Mouse (Mus musculus) lung, postnatal 0 days (tissue): ENCODE measurements around the gene Otp.

Experiments
- CTCF ChIP-seq: IDR thresholded peaks from 2 replicates; pipeline ENCODE4 v1.5.1; 2016; ENCODE audit warnings: antibody characterized with exemption, mild to moderate bottlenecking
- EP300 ChIP-seq: IDR thresholded peaks from 2 replicates; pipeline ENCODE4 v1.6.1; 2016; ENCODE audit warnings: antibody characterized with exemption, mild to moderate bottlenecking, control low read depth

- no peak for TF ChIP-seq CTCF
- TF ChIP-seq EP300: no peak
These were observed 16.1 kb upstream of the Otp start for GRCm38 (mm10) chr13:94859256-94859655.
